Mouse (Mus musculus): ENCODE data around the gene Rerg.

Gene Rerg

GRCm38 (mm10) chr6:137014346-137014745, 156.0 kb downstream of the Rerg start:
- no peak for DNase-seq (ENCODE audit: low spot score in 2 of 2)

DNA sequence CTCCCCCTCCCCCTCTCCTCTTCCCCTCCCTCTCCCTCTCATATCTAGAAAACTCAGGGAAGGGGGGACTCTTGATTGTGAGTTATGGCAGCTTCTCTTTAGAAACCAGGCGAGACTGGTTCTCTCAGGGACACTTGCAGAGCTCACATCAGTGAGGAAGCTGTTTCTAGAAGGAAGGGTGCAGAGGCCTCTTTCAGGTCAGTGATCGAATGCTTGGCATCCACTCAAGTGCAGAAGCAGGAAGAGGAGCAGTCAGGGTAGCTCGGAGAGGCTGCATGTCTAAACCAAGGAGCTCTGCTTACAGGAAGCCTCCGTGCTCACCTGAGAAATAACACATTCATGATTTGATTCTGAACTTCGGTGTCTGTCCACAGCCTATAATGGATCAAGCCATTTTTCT, 159.1 kb downstream of the Rerg start:
- no peak for DNase-seq (ENCODE audit: low spot score in 2 of 2)
